Mouse (Mus musculus) hematopoietic stem cell, adult 5-6 weeks (primary cell): ENCODE results near the gene Klk1b16. TPM values are rescaled to one million over a fixed set of nuclear protein-coding genes. Genes with fewer than 3 reads are reported as not detected.
"Not testable (repeated sequence)": the region's sequence is repeated elsewhere in the genome, so short reads cannot be mapped to it uniquely, and the experiment has no call there.

ENCODE experiments used
- ATAC-seq, 2 experiments: fragments of 125-278 bp in 1 of 2; replicated peaks in 1 of 2; 2 replicates each; pipeline ENCODE4 v1.8.0; 2016 to 2017; ENCODE audit warnings: inconsistent platforms in 2 of 2, mild to moderate bottlenecking in 2 of 2, moderate number of reproducible peaks in 2 of 2, low read depth in 1 of 2, moderate TSS enrichment in 1 of 2; ENCODE audit not compliant: low FRiP score in 2 of 2, poor library complexity in 2 of 2, severe bottlenecking in 2 of 2, insufficient read depth in 1 of 2, low TSS enrichment in 1 of 2
- total RNA-seq: library from RNA; stranded (forward); fragments of 172-1452, 232-1000 nt; gene quantifications from 2 replicates; pipeline ENCODE4 v1.2.3, GENCODE M21; 2017

The Klk1b16 gene
- not detected in 2 replicates for total RNA-seq

DNA sequence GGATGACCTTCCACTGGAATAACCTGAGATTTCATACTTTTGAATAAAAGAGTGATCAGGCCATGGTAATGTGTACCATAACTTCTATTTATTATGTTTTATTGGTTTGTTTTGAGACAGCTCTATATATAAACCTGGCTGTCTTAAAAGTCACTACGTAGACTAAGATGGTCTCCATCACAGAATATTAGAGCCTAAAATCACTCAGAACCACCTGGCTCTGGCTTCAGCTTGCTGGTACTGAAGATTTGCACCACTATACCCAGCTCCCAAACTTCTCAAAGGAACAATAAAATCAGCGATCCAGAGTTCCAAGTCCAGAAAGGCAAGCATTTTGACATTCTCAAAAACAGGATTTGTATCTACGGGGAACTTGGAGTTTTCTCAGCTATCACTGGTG, at the start of gene Klk1b16:
Klk1b16 (plus strand) TSS at position 301 of the 400 bp plus-strand sequence.
- no peak for ATAC-seq

DNA sequence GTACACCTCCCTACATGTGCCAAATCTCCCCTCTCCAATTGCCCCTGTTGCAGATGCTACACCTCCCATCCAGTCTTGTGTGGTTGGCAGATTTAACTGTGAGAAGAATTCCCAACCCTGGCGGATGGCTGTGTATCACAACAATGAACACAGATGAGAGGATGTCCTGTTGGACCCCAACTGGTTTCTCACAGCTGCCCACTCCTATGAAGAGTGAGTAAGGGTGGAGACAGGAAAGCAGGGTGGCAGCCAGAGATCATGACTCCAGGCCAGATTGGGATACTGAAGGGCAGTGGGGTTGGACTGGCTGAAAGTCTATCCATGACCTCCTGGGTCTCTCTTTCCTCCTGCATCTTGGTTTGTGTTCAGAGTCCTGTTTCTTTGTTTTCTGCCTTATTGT, 40.5 kb upstream of the Klk1b16 start:
- no peak for ATAC-seq

DNA sequence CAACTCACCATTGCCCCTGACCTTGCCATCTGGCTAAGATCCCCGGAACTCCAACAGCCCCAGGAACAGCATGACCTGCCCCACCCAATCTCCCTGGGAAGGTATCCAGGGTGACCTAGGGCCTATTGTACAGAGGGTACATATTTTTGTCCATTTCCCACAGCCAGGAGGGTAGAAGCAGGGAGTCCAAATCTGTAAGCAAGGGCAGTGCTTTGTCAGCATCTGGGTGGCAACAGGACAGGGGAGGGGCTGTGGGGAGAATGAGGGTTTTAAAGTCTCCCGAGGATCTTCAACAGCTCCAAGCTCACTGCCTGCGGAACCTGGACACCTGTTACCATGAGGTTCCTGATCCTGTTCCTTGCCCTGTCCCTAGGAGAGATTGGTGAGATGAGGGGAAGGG, 34.5 kb upstream of the Klk1b16 start, which contains the start of gene Klk1b21:
Klk1b21 (plus strand) TSS at position 301 of the 400 bp plus-strand sequence.
- not testable (repeated sequence) for ATAC-seq

DNA sequence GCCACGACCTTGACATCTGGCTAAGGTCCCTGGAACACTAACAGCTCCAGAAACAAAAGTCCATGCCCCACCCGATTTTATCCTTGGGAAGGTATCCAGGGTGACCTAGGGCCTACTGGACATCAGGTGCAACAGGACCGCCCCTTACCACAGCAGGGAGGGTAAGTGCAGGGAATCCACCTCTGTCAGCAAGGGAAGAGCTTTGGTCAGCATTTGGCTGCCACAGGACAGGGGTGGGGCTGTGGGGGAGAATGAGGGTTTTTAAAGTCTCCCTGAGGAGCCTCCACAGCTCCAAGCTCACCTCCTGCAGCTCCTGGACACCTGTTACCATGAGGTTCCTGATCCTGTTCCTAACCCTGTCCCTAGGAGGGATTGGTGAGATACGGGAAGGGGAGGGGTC, 24.2 kb upstream of the Klk1b16 start, which contains the start of gene Klk1b22:
Klk1b22 (plus strand) TSS at position 301 of the 400 bp plus-strand sequence.
- ATAC-seq, result no peak

DNA sequence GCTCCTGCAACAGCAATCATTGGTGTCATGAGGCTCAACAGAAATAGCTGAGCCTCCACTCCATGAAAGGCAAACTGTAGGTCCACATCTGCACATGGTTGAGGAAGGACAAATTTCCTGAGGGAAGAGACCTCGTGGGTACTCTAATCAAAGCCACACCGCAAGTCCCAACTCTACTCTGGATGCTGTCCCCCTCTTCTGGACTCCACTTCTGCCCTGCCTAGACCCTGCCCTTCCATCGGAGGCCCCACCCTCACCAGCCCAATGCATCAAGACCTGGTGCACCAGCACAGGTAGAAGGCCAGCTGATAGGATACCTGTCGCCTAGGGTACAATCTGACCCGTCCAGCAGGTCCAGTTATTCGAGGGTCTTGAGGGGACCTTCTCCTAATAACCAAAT, 13.1 kb upstream of the Klk1b16 start:
- ATAC-seq, result no peak

DNA sequence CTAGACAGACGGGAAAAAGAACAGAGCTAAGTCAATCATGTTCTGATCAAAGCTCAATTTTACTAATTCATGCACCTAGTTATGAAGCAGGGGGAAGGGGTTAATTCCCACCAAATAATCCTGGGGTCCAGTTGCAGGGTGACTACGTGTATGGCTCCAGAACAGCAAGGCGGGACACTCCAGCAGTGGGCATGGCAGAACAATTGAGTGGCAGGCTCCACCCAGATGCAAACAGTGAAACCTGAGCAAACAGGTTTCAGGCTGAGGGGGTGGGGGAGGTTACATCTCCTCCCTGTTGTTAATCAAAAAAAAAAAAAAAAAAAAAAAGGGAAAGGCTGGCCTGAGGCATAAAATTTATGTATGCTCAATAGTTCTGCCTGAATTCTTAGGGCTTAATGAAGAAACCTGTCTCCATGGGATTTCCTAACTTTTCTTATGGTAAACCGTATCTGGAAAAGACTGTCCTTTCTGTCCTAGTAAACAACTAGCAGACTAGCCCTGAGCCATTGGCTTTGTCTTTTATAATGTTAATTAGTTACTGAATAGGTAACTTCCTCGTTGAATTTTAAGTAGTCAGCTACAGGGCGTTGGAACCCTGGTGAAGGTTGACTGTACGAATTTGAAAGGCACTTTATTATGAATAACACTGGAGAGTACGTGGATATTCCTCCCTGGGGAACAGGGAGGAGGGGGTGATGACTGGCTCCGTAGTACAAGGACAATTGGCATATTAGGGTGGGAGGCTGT, 42.9 kb downstream of the Klk1b16 start:
- ATAC-seq, result no peak

DNA sequence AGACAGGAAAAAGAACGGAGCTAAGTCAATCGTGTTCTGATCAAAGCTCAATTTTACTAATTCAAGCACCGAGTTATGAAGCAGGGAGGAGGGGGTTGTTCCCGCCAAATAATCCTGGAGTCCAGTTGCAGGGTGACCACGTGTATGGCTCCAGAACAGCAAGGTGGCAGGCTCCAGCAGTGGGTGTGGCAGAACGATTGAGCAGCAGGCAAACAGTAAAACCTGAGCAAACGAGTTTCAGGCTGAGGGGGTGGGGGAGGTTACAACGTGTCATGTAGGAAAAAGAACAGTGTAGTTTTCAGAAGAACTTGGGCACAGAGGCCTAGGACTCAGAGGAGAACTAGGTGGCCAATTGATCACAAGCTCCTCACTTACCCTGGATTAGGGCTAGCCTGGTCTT, 49.9 kb downstream of the Klk1b16 start:
- ATAC-seq, result not testable (repeated sequence)

DNA sequence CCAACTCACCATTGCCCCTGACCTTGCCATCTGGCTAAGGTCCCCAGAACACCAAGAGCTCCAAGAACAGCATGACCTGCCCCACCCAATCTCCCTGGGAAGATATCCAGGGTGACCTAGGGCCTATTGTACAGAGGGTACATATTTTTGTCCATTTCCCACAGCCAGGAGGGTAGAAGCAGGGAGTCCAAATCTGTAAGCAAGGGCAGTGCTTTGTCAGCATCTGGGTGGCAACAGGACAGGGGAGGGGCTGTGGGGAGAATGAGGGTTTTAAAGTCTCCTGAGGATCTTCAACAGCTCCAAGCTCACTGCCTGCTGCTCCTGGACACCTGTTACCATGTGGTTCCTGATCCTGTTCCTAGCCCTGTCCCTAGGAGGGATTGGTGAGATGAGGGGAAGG, 51.4 kb downstream of the Klk1b16 start, which contains the start of gene Klk1b24:
Klk1b24 (plus strand) TSS at position 301 of the 400 bp plus-strand sequence.
- ATAC-seq, result not testable (repeated sequence)

Other genes starting within 250 kb of the Klk1b16 start
- gene Klk15, start 203.0 kb upstream of the Klk1b16 start, total RNA-seq, result not detected in 2 replicates
- gene Klk1b8, start 186.1 kb upstream of the Klk1b16 start, total RNA-seq, result not detected in 2 replicates
- gene Klk1b1, start 170.0 kb upstream of the Klk1b16 start, total RNA-seq, result not detected in 2 replicates
- gene Klk1b9, start 160.7 kb upstream of the Klk1b16 start, total RNA-seq, result not detected in 2 replicates
- not detected in 2 replicates for gene Klk1b11, start 140.9 kb upstream of the Klk1b16 start, total RNA-seq
- gene Klk1b26, start 124.6 kb upstream of the Klk1b16 start, total RNA-seq, result not detected in 2 replicates
- not detected in 2 replicates for gene Klk1b27, start 84.5 kb upstream of the Klk1b16 start, total RNA-seq
- gene Klk1b21, start 34.4 kb upstream of the Klk1b16 start, total RNA-seq, result not detected in 2 replicates
- not detected in 2 replicates for gene Klk1b22, start 24.1 kb upstream of the Klk1b16 start, total RNA-seq
- not detected in 2 replicates for gene Klk1b24, start 51.5 kb downstream of the Klk1b16 start, total RNA-seq
- gene Klk1b3, start 61.4 kb downstream of the Klk1b16 start, total RNA-seq, result not detected in 2 replicates
- not detected in 2 replicates for gene Klk1b4, start 70.7 kb downstream of the Klk1b16 start, total RNA-seq
- not detected in 2 replicates for gene Klk1b5, start 79.2 kb downstream of the Klk1b16 start, total RNA-seq
- not detected in 2 replicates for gene Klk1, start 88.6 kb downstream of the Klk1b16 start, total RNA-seq
- gene Gm36864, start 99.4 kb downstream of the Klk1b16 start, total RNA-seq, result not detected in 2 replicates
- 0.31 TPM in 1 of 2 replicates, not detected in the other for gene 1700028J19Rik, start 109.9 kb downstream of the Klk1b16 start, total RNA-seq
- 86.6 and 87.3 TPM in 2 replicates for gene 2410002F23Rik, start 110.0 kb downstream of the Klk1b16 start, total RNA-seq
- gene Acp4, start 120.6 kb downstream of the Klk1b16 start, total RNA-seq, result 0.74 TPM in 1 of 2 replicates, not detected in the other
- gene Gm15517, start 124.7 kb downstream of the Klk1b16 start, total RNA-seq, result not detected in 2 replicates
- 1.5 and 4.2 TPM in 2 replicates for gene Clec11a, start 170.1 kb downstream of the Klk1b16 start, total RNA-seq
- not detected in 2 replicates for gene Shank1, start 173.5 kb downstream of the Klk1b16 start, total RNA-seq
- 0.79 and 1.8 TPM in 2 replicates for gene Syt3, start 247.3 kb downstream of the Klk1b16 start, total RNA-seq
- gene 1700008O03Rik, start 249.1 kb downstream of the Klk1b16 start, total RNA-seq, result 1.9 TPM in 1 of 2 replicates, not detected in the other